Mouse (Mus musculus) kidney, postnatal 0 days (tissue): ENCODE data around the gene Fbxo31. TPM values are rescaled to one million over a fixed set of nuclear protein-coding genes. Genes with fewer than 3 reads are reported as not detected.

ENCODE experiments used
- ATAC-seq: fragments of 200-750 bp; cut with Nextera tagmentation; replicated peaks from 2 replicates; pipeline ENCODE4 v1.8.0; 2017; ENCODE audit warnings: low read depth, moderate number of reproducible peaks, moderate TSS enrichment, moderate library complexity; ENCODE audit not compliant: low FRiP score
- DNase-seq: peaks from one replicate; pipeline ENCODE4 v3.0.0-alpha.2; 2016; ENCODE audit warnings: low spot score
- H3K27ac ChIP-seq: fragments of 300-500 bp; sonication (generic); 2 replicates; pipeline ENCODE4 v1.5.1; 2014; ENCODE audit warnings: mild to moderate bottlenecking
- H3K27me3 ChIP-seq: fragments of 300-500 bp; sonication (generic); 2 replicates; pipeline ENCODE4 v1.6.1; 2014; ENCODE audit warnings: low read length, mixed read lengths; ENCODE audit not compliant: insufficient read depth
- H3K36me3 ChIP-seq: fragments of 300-500 bp; sonication (generic); 2 replicates; pipeline ENCODE4 v1.6.1; 2014; ENCODE audit warnings: low read length, mixed read lengths; ENCODE audit not compliant: insufficient read depth
- H3K4me1 ChIP-seq: fragments of 300-500 bp; sonication (generic); replicated peaks from 2 replicates; pipeline ENCODE4 v1.6.1; 2014; ENCODE audit warnings: antibody characterized with exemption, low read length, mixed read lengths; ENCODE audit not compliant: insufficient read depth
- H3K4me2 ChIP-seq: fragments of 300-500 bp; sonication (generic); 2 replicates; pipeline ENCODE4 v1.6.1; 2014; ENCODE audit warnings: mild to moderate bottlenecking, low read length, moderate library complexity, mixed read lengths
- H3K4me3 ChIP-seq: fragments of 300-500 bp; sonication (generic); replicated peaks from 2 replicates; pipeline ENCODE4 v1.5.1; 2014; ENCODE audit warnings: low read depth, low read length
- H3K9ac ChIP-seq: fragments of 300-500 bp; sonication (generic); 2 replicates; pipeline ENCODE4 v1.6.1; 2014; ENCODE audit warnings: low read depth, low read length
- H3K9me3 ChIP-seq: fragments of 300-500 bp; sonication (generic); replicated peaks from 2 replicates; pipeline ENCODE4 v1.6.1; 2016; ENCODE audit warnings: low read length, inconsistent platforms, mixed read lengths
- CTCF ChIP-seq: IDR thresholded peaks from 2 replicates; pipeline ENCODE4 v1.5.1; 2016; ENCODE audit warnings: antibody characterized with exemption, low read depth, mild to moderate bottlenecking, moderate library complexity
- WGBS: fragments of 180-500 bp; shearing (Covaris S2); extraction: QIAGEN DNeasy Blood & Tissue Kit; methylation state at CpG from one replicate; pipeline ENCODE4 v1.1.7; 2014; 5-methylcytosine and 5-hydroxymethylcytosine counted together
- polyA plus RNA-seq: library from polyadenylated mRNA; unstranded; fragments of >200 nt; fragmentation: Nextera tagmentation; extraction: Ambion mirVana; gene quantifications from 2 replicates; pipeline ENCODE4 v1.2.1, GENCODE M21; 2015

Fbxo31 gene
- polyA plus RNA-seq, 1 experiment from 2014 or later, result 14.9 TPM

DNA sequence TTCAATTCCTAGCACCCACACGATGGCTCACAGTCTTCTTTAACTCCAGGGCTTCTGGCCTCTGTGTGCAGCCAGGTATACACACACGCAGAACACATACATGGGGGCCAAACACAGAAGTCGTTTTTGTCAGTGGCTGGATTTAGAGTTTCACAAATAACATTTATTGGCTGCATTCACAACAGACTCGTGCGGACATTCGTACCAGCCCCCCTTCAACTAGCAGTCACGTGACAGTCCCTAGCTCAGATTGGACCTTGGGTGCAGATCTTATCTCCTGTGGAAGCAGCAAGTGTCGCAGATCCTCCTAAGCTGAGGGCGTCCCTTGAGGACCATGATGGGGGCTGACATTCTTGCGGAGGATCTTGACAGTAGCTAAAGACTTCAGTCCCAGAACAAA, 48.0 kb downstream of the Fbxo31 start:
- Histone ChIP-seq H3K9ac (no peak overlapping the region), H3K9me3 (no peaks in the 10 kb centered on the region), H3K4me2 (no peak overlapping the region), H3K4me3 (no peak overlapping the region), H3K27ac (no peak overlapping the region), H3K36me3 (no peaks in the 10 kb centered on the region), H3K4me1 (peaks cover 5% of the 10 kb centered on the region; the same call in 1 of the 2 replicates), H3K27me3 (no peaks in the 10 kb centered on the region)
- ATAC-seq (no peak), DNase-seq (no peak)
- WGBS, result 70% methylated on average over 10 of the region's 10 CpGs
- TF ChIP-seq CTCF, result no peak

DNA sequence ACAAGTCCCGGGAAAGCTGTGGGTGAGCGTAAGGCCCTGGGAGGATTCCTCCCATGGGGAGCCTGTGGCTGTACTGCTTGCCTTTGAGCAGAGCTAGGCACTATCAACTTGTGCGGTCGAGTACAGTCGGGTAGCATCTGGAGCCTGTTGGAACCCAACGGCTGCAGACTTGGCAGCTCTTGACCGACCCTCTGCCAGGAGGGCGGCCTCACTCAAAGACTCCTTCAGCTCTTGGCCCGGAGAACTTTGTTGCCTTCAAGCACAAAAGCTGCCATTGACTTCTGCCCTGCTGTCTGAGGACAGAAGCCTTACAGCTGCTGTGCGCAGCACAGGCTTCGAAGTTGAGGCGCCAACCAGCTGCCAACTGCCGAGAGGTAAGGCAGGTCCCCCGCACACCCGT, 49.8 kb downstream of the Fbxo31 start:
- H3K9ac ChIP-seq, result no peak overlapping the region
- DNase-seq (peak; percentile 22), ATAC-seq (no peak)
- H3K4me2 ChIP-seq, result no peak overlapping the region
- H3K4me3 ChIP-seq, result no peak overlapping the region
- peaks cover 5% of the 10 kb centered on the region; the same call in 1 of the 2 replicates for H3K4me1 ChIP-seq
- peak overlapping the region; percentile 54 for H3K27ac ChIP-seq
- H3K27me3 ChIP-seq, result no peaks in the 10 kb centered on the region
- TF ChIP-seq CTCF, result no peak
- no peaks in the 10 kb centered on the region for H3K9me3 ChIP-seq
- H3K36me3 ChIP-seq, result no peaks in the 10 kb centered on the region
- 73% methylated on average over 15 of the region's 15 CpGs for WGBS

DNA sequence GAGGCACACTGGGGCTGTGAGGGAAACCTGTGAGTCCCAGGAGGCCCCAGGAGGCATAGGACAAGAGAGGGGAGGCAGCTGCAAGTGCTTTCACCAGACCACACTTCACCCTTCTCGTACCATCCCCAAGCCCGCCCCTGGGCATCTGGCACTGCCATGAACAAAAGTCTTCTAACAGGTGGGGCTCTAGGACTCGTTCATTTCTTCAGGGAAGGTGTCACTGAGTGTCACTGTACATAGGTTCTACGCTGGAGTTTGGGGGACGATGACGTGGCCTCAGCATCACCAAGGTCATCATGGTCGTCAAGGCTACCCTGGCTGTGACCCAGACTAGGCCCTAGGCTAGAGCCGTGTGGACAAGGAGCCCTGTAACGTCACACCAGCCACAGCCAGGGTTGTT, 50.9 kb downstream of the Fbxo31 start:
- Histone ChIP-seq H3K27ac (0 out of 2 replicates have a peak overlapping the region, but pooled peaks have one; percentile 13), H3K4me1 (peaks cover 5% of the 10 kb centered on the region; the same call in 1 of the 2 replicates), H3K9me3 (no peaks in the 10 kb centered on the region), H3K36me3 (no peaks in the 10 kb centered on the region), H3K4me3 (no peak overlapping the region), H3K9ac (no peak overlapping the region), H3K27me3 (no peaks in the 10 kb centered on the region), H3K4me2 (no peak overlapping the region)
- WGBS, result 86% methylated on average over 9 of the region's 9 CpGs
- no peak for DNase-seq
- TF ChIP-seq CTCF, result no peak
- ATAC-seq, result no peak

DNA sequence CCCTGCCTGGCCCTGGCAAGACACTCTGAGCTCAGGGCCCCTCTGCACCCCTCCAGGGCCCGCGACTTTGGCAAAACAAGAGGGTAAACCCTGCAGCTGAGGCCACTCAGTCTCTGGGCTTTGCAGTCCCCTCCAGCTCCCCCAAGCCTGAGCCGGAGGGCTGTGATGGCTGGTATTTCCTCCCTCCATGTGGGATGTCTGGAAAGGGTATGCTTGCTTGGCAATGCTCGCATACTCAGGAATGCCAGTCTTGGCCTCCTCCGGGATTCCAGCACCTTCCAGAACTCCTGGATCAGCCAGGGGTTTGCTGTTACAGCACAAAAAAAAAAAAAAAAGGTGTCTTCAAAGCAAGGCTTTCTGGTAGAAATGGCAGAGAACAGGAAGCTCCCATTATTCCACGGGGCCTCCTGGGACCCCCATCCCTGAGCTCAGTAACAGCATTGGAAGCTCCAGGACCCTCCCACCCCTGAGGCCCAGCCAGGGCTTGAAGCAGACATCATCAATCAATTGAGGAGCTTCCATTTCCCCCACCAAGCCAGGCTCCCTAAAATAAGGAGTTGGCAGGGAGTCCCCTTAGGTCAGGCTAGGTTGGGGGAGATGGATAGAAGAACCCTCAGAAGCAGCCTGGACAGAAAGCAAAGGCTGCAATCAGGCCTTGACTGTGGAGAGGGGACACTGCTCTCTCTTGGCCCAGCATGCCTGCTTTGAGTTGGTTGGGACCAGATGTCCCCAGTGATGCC, 51.6 kb downstream of the Fbxo31 start:
- no peak overlapping the region for H3K4me3 ChIP-seq
- H3K4me1 ChIP-seq, result peaks cover 5% of the 10 kb centered on the region; the same call in 1 of the 2 replicates
- no peak overlapping the region for H3K9ac ChIP-seq
- H3K4me2 ChIP-seq, result no peak overlapping the region
- no peaks in the 10 kb centered on the region for H3K36me3 ChIP-seq
- H3K9me3 ChIP-seq, result no peaks in the 10 kb centered on the region
- DNase-seq, result peak; percentile 36
- peak overlapping the region; percentile 42; the same call in 1 of the 2 replicates for H3K27ac ChIP-seq
- no peaks in the 10 kb centered on the region for H3K27me3 ChIP-seq
- no peak for ATAC-seq
- WGBS, result 36% methylated on average over 6 of the region's 6 CpGs
- TF ChIP-seq CTCF, result no peak

DNA sequence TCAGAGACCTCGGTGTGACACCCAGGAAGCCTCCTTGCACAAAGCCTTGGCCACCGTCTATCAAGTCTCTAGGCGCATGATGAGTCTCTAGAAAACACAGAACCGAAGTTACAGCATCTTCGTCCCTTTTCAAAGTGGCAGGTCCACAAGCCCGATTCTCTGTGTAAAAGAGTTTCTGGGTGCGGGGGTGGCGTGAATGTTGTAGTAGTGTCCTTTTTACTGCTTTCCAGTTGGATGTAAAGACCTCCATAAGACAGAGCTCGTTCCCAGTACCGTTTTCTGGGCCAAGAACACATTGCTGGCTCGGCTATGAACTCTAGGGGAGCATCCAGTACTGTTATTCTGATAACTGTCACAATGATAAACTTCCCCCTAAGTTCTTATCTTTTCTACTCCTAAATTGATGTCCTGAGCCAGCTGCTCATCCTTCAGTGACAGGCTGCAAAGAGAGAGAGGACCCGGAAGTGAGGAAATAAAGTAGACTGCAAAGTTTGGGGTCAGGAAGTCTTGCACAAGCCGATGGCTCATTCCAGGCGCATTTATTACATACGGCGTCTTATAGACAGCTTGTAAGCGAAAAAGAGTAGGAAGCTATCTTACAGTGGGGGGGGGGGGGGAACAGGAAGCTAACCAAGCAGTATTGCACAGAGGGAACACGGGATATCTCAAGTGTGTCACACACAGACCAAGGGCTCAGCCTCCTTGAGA, 53.3 kb downstream of the Fbxo31 start:
- DNase-seq (peak; percentile 67), ATAC-seq (no peak)
- H3K9ac ChIP-seq, result no peak overlapping the region
- peaks cover 5% of the 10 kb centered on the region; the same call in 1 of the 2 replicates for H3K4me1 ChIP-seq
- H3K36me3 ChIP-seq, result no peaks in the 10 kb centered on the region
- 0 out of 2 replicates have a peak overlapping the region, but pooled peaks have one; percentile 3 for H3K27ac ChIP-seq
- H3K27me3 ChIP-seq, result no peaks in the 10 kb centered on the region
- WGBS, result 62% methylated on average over 18 of the region's 18 CpGs
- no peaks in the 10 kb centered on the region for H3K9me3 ChIP-seq
- H3K4me3 ChIP-seq, result no peak overlapping the region
- TF ChIP-seq CTCF, result no peak
- no peak overlapping the region for H3K4me2 ChIP-seq

DNA sequence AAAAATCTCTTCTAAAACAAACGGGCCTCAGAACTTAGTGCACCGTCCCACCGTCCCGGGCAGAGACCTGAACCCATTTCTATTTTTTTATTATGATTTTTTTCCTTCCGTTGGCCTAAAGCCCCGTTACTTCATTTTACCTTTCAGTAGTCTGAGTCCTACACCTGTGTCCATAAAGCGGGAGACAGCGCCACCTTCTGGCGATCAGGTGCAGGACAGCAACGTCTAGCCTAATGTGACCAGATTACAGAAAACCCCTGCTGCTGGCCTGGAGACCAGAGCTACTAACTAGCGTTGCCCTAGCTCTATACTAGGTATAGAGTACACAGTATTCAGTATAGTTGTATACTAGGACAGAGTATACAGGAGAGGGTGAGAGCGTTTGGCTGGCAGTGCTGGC, 65.2 kb downstream of the Fbxo31 start:
- Histone ChIP-seq H3K4me1 (no peaks in the 10 kb centered on the region), H3K9me3 (no peaks in the 10 kb centered on the region)

More for the DNA sequence above, 65.2 kb downstream of the Fbxo31 start:
- no peak overlapping the region for H3K27ac ChIP-seq
- H3K27me3 ChIP-seq, result no peaks in the 10 kb centered on the region
- no peak overlapping the region for H3K9ac ChIP-seq
- no peak overlapping the region for H3K4me2 ChIP-seq
- no peak overlapping the region for H3K4me3 ChIP-seq
- DNase-seq (peak; percentile 89), ATAC-seq (peak; percentile 61)
- H3K36me3 ChIP-seq, result no peaks in the 10 kb centered on the region
- WGBS, result 2% methylated on average over 12 of the region's 12 CpGs
- TF ChIP-seq CTCF, result peak; percentile 95
